Mouse (Mus musculus): Measurements from ENCODE around the gene Dock1.

DNA sequence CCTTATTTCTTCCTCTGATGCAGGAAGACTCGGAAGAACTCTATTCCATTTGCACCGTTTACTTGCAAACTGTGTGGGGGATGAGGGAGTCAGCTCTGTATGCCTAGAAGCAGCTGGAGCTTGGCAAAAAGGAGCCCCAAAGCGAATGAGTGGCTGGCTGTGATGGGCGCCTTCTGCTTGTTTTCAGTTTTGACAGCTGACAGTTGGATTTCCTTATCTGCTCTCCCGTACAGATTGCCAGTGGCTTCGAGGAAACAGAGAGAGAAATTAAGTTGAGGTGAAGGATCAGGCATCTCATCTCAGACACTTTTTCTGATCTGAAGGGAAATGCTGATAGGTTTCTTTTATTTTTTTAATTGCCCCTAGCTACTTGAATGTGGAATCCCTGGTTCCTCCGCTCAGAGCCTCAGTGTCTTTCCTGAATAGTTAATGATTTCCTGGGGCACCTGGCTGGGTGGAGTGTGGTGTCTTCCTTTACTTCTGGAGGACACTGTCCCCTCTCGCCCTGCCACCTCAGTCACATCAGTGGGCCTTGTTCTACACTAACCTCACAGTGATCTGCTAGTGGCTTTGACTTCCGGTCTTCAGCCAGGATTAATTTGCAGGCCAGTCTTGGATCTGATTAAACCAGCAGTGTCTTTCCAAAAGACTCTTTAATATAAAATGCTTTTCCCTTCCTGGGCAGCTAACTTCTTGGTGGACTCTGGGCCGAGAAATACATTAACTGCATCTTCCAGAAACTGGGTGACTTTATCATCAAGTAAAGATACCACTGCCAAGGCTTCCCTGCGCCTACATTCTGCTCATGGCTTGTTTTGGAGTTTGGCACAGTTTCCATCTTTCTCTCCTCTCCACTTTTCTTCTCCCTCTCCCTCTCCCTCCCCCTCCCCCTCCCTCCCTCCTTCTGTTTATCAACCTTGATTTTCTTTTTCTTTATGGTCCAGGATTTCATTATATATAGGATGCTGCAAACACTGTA lies 55.4 kb downstream of the Dock1 start:
- TF ChIP-seq CTCF (IDR thresholded peaks at IDR 0.05; ENCODE audit: low read depth, low read length) (no peak), POLR2AphosphoS5 (IDR thresholded peaks at IDR 0.05; ENCODE audit: insufficient replicate concordance, low read depth, low read length) (no peak), GATA2 (IDR thresholded peaks at IDR 0.05; ENCODE audit: borderline replicate concordance, low read depth, low read length) (no peak), GATA1 (IDR thresholded peaks at IDR 0.05; ENCODE audit: borderline replicate concordance, low read length) (no peak), TAL1 (conservative IDR thresholded peaks at IDR 0.05; ENCODE audit: low read depth, low read length) (no peak)
